ENCODE assay signal across 20 mouse cellular contexts in genomic region chr3:141618675-141619074, GRCm38 (mm10).
"Had no signal": no experiment of that assay in that cellular context is flagged by ENCODE, and none has a peak within 500 bp of the region (broad histone marks: within the 10 kb centered on the region; RNA-seq: fewer than 3 reads in every experiment).

No protein-coding gene starts in this region.

- H3K27me3 ChIP-seq: liver, embryonic 12.5 days; liver, embryonic 15.5 days; lung, embryonic 15.5 days; midbrain, embryonic 12.5 days; midbrain, embryonic 15.5 days; neural tube, embryonic 12.5 days; neural tube, embryonic 15.5 days had no signal

- H3K36me3 ChIP-seq: liver, embryonic 12.5 days; liver, embryonic 15.5 days; lung, embryonic 15.5 days; midbrain, embryonic 12.5 days; midbrain, embryonic 15.5 days; neural tube, embryonic 12.5 days; neural tube, embryonic 15.5 days had no signal

- H3K4me3 ChIP-seq: left cerebral cortex, adult 2 months; liver, embryonic 12.5 days; liver, embryonic 15.5 days; lung, embryonic 15.5 days; midbrain, embryonic 12.5 days; midbrain, embryonic 15.5 days; neural tube, embryonic 12.5 days; neural tube, embryonic 15.5 days had no signal

- H3K27ac ChIP-seq: left cerebral cortex, adult 2 months; liver, embryonic 12.5 days; liver, embryonic 15.5 days; lung, embryonic 15.5 days; midbrain, embryonic 12.5 days; midbrain, embryonic 15.5 days; neural tube, embryonic 12.5 days; neural tube, embryonic 15.5 days; stomach, postnatal 0 days had no signal

- H3K9me3 ChIP-seq: liver, embryonic 12.5 days; liver, embryonic 15.5 days; lung, embryonic 15.5 days; midbrain, embryonic 12.5 days; midbrain, embryonic 15.5 days; neural tube, embryonic 12.5 days; neural tube, embryonic 15.5 days had no signal

- H3K4me2 ChIP-seq: liver, embryonic 12.5 days; liver, embryonic 15.5 days; lung, embryonic 15.5 days; midbrain, embryonic 12.5 days; midbrain, embryonic 15.5 days; neural tube, embryonic 12.5 days; neural tube, embryonic 15.5 days had no signal

- DNase-seq: kidney, adult 8-10 months; kidney, postnatal 14 days; kidney, postnatal 4 days; layer of hippocampus, postnatal 36 days; lung, adult 18-20 months; lung, postnatal 10 days; lung, postnatal 36 days; right cerebral cortex, postnatal 4 days; thymus, adult 2 months; thymus, postnatal 14 days had no signal

- H3K9ac ChIP-seq: liver, embryonic 12.5 days; liver, embryonic 15.5 days; lung, embryonic 15.5 days; midbrain, embryonic 12.5 days; midbrain, embryonic 15.5 days; neural tube, embryonic 12.5 days; neural tube, embryonic 15.5 days had no signal

- H3K4me1 ChIP-seq: liver, embryonic 12.5 days; liver, embryonic 15.5 days; lung, embryonic 15.5 days; midbrain, embryonic 12.5 days; midbrain, embryonic 15.5 days; neural tube, embryonic 12.5 days; neural tube, embryonic 15.5 days had no signal

- ATAC-seq: intestine, postnatal 0 days; liver, embryonic 12.5 days; midbrain, embryonic 15.5 days had no signal
